Mouse (Mus musculus) ES-E14 (cell line): ENCODE measurements at regions not wholly inside any gene's neighbourhood (a gene's known extent, or its start where the extent isn't known, plus 50 kb on each side); places are given as distances from the start of the nearest gene placed in this dataset.

Source experiments
- CHD2 ChIP-seq: IDR thresholded peaks from 2 replicates; pipeline ENCODE4 v1.6.1; 2014; ENCODE audit warnings: mild to moderate bottlenecking, low read depth, low read length, inconsistent platforms
- ZC3H11A ChIP-seq: IDR thresholded peaks from 2 replicates; pipeline ENCODE4 v1.6.1; 2012; ENCODE audit warnings: low read depth, mild to moderate bottlenecking, inconsistent platforms, low read length, borderline replicate concordance
- ZNF384 ChIP-seq: IDR thresholded peaks from 2 replicates; pipeline ENCODE4 v1.6.1; 2012; ENCODE audit warnings: low read depth, low read length, inconsistent platforms

- TF ChIP-seq CHD2, result no peak
- TF ChIP-seq ZC3H11A, result no peak
- TF ChIP-seq ZNF384, result no peak
These were observed 101.1 kb downstream of the Rps24 start for GRCm38 (mm10) chr14:24588041-24588440.
